Mouse (Mus musculus): ENCODE results near the gene Gabpb1.
"Not testable (repeated sequence)": the region's sequence is repeated elsewhere in the genome, so short reads cannot be mapped to it uniquely, and the experiment has no call there.

Gene Gabpb1

GRCm38 (mm10) chr2:126640298-126640697 is 35.8 kb downstream of the Gabpb1 start:
- no peak for DNase-seq (ENCODE audit: low spot score in 2 of 2)

DNA sequence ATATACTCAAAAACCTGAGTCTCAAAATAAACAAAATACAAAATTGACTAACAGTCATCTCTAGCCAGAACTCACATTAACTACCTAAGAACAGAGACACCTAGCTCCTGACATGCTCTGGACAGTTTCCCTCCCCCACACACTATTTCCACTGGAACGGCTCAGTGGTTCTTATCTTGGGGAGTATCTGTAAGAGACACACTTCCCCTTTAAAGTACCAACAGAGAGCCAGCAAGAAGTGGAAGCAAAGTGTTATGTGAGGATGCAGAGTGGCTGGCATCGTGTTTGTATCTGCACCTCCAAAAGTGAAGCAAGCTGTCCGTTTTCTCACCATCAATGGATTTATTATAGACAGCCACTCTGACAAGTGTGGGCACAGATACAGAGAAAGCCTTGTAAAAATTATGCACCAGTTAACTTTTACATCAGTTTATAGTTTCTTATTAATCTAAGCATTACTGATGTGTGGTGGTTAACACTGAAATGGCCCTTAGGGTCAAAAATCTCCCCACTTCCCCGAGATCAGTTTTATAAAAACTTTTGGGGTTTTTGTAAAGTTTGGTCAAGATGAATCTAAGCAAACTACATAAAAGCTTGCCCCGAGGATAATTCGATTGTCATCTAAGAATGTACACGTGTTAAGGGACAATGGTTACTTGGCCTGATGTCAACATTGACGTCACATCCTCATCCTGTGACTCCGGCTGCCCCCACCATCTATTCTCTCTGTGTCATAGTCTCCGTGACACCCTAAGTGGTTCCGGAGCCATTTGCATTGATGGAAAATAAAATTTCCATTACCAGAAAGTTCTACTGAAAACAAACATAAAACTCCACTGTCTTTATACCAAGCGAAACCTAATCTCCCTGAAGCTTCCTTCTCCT is 40.0 kb downstream of the Gabpb1 start:
- no peak for DNase-seq (ENCODE audit: low spot score in 2 of 2)

GRCm38 (mm10) chr2:126633165-126633564 is 43.0 kb downstream of the Gabpb1 start:
- DNase-seq (ENCODE audit: low spot score in 2 of 2), result no peak

- DNase-seq (ENCODE audit: low spot score in 2 of 2), result no peak
Observed at GRCm38 (mm10) chr2:126628455-126628995, 47.6 kb downstream of the Gabpb1 start.

GRCm38 (mm10) chr2:126623138-126623537 is 53.0 kb downstream of the Gabpb1 start:
- DNase-seq (ENCODE audit: low spot score in 2 of 2), result no peak

DNA sequence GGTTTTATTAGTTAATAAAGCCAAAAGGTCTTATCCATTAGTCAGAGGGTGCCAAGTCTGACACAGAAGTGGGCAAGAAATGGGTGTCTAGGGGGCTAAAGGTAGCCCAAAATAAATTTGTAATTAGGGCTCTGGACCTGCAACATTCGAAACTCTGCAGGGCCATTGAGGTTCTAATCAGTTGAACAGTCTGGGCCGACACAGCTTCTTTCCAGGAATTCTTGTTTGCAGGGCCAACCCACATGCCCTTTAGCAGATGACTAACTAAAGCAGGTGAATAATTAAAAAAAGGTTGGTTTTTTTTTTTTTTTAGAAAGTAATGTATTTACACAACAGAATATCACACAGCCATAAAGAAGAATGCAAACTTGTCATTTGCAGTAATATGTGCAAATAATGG is 53.7 kb downstream of the Gabpb1 start:
- no peak for DNase-seq (ENCODE audit: low spot score in 2 of 2)

DNA sequence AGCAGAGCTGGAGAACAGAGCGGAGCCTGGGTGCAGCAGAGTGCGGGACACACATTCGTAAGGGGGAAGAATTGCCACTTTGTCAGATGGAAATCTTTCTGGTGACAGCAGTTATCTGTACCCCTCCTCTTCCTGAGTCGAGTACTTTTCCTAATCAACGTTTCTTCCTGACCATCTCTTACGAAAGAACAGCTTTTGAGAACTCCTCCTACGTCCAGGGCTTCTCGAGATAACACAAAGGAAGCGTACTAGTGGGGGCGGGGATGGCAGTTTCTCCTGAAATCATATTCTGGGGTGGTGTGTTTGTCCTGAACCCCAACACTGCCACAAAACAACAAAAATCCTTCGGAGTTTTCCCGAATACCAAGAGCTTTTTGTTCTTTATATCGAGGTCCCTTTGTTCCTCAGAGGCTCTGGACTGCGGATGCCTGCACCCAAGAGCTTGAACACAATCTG is 56.9 kb downstream of the Gabpb1 start, which contains the start of gene Hdc:
TSS of gene Hdc (minus strand) at position 51 of the 456 bp plus-strand sequence.
- no peak for DNase-seq (ENCODE audit: low spot score in 2 of 2)

- no peak for DNase-seq (ENCODE audit: low spot score in 2 of 2)
Observed at GRCm38 (mm10) chr2:126618470-126619179, 57.5 kb downstream of the Gabpb1 start.

GRCm38 (mm10) chr2:126615355-126615754 is 60.8 kb downstream of the Gabpb1 start:
- no peak for DNase-seq (ENCODE audit: low spot score in 2 of 2)

- not testable (repeated sequence) for DNase-seq (ENCODE audit: low spot score in 2 of 2)
Observed at GRCm38 (mm10) chr2:126609600-126609999, 66.5 kb downstream of the Gabpb1 start.

DNA sequence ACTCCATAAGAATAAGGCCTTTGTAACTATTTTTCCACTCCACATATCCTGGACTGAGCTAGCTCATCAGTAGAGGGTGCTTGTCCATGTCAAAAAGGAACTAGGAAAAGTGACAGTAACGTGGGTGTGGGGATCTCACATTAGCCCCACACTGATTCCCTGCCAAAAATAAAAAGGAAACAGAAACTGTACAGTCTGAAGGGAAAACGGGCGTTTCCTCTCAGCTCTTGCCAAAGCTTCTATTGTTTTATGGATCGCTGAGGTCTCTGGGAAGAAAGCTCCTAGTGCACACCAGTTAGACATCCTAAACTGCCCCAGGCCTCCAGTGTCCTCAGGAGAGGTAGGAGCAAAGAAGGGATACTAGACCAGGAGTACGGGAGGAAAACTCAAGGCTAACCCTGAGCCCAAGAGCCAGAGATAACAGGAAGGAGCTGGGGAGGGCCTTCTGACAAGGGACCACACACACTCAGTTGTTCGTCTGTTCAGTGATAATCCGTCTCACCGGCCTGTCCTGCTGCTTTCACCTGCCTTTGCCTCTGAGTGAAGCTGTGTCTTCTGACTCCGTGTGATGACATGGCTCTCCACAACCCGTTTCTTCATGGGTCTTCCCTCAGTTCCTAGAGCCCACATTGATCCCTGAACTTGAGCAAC is 68.5 kb downstream of the Gabpb1 start:
- no peak for DNase-seq (ENCODE audit: low spot score in 2 of 2)

GRCm38 (mm10) chr2:126606688-126607062 is 69.5 kb downstream of the Gabpb1 start:
- DNase-seq (ENCODE audit: low spot score in 2 of 2), result no peak

DNA sequence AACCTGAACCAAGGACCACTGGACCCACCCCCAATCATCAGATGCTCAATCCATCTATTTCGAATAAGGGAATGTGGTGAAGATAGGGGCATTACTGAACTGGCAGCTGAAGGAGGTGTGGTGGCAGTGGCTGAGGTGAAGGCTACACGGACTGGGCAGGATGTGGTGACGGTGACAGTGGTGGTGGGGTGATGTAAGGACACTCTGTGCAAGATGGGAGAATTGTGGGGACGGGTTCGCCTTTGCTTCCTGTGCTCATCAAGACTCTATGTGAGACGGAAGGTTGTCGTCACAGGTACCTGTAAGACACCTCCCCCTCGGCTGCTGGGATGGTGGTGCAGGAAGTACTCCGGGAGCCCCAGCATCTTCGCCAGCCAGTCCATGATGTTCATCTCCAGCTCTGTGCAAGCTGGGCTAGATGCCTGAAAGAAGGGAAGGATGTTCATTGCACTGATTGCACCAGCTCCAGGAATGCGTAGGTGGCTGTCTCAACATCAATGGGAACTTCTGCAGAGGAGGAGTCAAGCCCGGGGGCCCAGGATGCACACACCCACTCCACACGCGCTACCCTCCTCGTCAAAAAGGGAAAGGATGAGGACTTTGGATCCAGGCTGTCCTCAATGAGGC is 70.0 kb downstream of the Gabpb1 start:
- DNase-seq (ENCODE audit: low spot score in 2 of 2), result peak in 1 of 2 experiments; percentile 24

GRCm38 (mm10) chr2:126601918-126602600 is 74.1 kb downstream of the Gabpb1 start:
- DNase-seq (ENCODE audit: low spot score in 2 of 2), result no peak

GRCm38 (mm10) chr2:126600533-126600932 is 75.6 kb downstream of the Gabpb1 start:
- DNase-seq (ENCODE audit: low spot score in 2 of 2), result no peak

GRCm38 (mm10) chr2:126599005-126599404 is 77.1 kb downstream of the Gabpb1 start:
- DNase-seq (ENCODE audit: low spot score in 2 of 2), result no peak

DNA sequence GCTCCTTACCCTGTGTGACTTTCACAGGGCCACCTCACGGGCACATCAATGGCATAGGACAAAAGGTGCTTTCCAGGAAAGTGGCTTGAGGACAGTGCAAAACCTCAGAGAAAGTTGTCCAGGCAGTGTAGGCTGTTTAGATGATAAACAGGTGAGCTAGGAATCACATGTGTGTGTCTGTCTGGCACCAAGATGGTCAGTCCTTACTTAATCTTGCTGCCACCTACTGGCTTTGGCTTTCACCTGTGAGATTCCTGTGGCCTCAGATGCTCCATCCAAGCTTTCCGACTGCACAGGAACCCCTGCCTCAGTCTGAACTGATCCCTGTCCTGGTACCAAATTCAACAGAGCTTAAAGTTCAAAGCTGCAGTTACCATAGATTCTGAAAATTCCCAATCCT is 77.8 kb downstream of the Gabpb1 start:
- DNase-seq (ENCODE audit: low spot score in 2 of 2), result no peak

GRCm38 (mm10) chr2:126597279-126598241 is 78.6 kb downstream of the Gabpb1 start:
- no peak for DNase-seq (ENCODE audit: low spot score in 2 of 2)

DNA sequence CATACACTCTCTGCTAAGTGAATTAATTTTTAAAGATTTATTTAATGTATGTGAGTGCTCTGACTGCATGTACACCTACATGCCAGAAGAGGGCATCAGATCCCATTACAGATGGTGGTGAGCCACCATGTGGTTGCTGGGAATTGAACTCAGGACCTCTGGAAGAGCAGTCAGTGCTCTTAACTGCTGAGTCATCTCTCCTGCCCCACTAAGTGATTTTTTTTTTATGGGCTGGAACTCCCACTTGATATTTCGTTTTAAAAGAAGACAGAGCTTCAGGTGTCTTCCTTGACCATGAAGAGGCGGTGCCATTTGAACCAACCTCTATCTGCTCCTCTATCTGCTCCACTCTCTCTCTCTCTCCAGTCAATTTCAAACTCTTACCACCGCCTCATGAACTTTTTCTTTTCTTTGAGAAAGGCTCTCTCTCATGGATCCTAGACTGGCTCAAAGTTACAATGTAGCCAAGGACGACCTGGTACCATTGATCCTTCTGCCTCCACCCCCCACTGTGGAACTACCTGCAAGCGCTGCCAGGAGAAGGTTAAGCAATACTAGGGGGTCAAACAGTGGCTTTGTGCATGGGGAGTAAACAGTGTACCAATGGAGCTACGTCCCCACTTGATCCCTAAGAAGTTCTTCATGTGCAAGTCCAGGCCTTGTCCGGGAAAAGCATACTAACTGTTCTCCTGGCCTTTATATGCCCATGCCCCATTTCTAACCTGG is 79.6 kb downstream of the Gabpb1 start:
- DNase-seq (ENCODE audit: low spot score in 2 of 2), result no peak

Data from urinary bladder, postnatal 4 days (tissue).